Mouse (Mus musculus) hindbrain, postnatal 0 days (tissue): ENCODE measurements around the gene Slc25a34. TPM values are rescaled to one million over a fixed set of nuclear protein-coding genes. Genes with fewer than 3 reads are reported as not detected.

Experiments
- ATAC-seq: fragments of 200-750 bp; cut with Nextera tagmentation; 2 replicates; pipeline ENCODE4 v1.8.0; 2017; ENCODE audit warnings: mild to moderate bottlenecking, moderate TSS enrichment, moderate library complexity
- DNase-seq: peaks from one replicate; pipeline ENCODE4 v3.0.0-alpha.2; 2015; ENCODE audit warnings: low spot score
- H3K27ac ChIP-seq: fragments of 300-500 bp; sonication (generic); 2 replicates; pipeline ENCODE4 v1.5.1; 2014; ENCODE audit warnings: mild to moderate bottlenecking
- H3K27me3 ChIP-seq: fragments of 300-500 bp; sonication (generic); 2 replicates; pipeline ENCODE4 v1.6.1; 2014; ENCODE audit warnings: low read length, mixed read lengths; ENCODE audit not compliant: insufficient read depth
- H3K36me3 ChIP-seq: fragments of 300-500 bp; sonication (generic); 2 replicates; pipeline ENCODE4 v1.6.1; 2014; ENCODE audit warnings: low read length, mixed read lengths; ENCODE audit not compliant: insufficient read depth
- H3K4me1 ChIP-seq: fragments of 300-500 bp; sonication (generic); 2 replicates; pipeline ENCODE4 v1.6.1; 2014; ENCODE audit warnings: antibody characterized with exemption, low read length, mixed read lengths; ENCODE audit not compliant: insufficient read depth
- H3K4me2 ChIP-seq: fragments of 300-500 bp; sonication (generic); 2 replicates; pipeline ENCODE4 v1.6.1; 2014; ENCODE audit warnings: low read depth, mild to moderate bottlenecking, low read length, moderate library complexity, mixed read lengths
- H3K4me3 ChIP-seq: fragments of 300-500 bp; sonication (generic); 2 replicates; pipeline ENCODE4 v1.5.1; 2014; ENCODE audit warnings: low read length
- H3K9ac ChIP-seq: fragments of 300-500 bp; sonication (generic); replicated peaks from 2 replicates; pipeline ENCODE4 v1.6.1; 2014; ENCODE audit warnings: mild to moderate bottlenecking, low read length, moderate library complexity, mixed read lengths
- H3K9me3 ChIP-seq: fragments of 300-500 bp; sonication (generic); 2 replicates; pipeline ENCODE4 v1.6.1; 2016; ENCODE audit warnings: low read length, mixed read lengths
- CTCF ChIP-seq: IDR thresholded peaks from 2 replicates; pipeline ENCODE4 v1.5.1; 2016; ENCODE audit warnings: antibody characterized with exemption, control low read depth, low read depth
- WGBS: fragments of 180-500 bp; shearing (Covaris S2); extraction: QIAGEN DNeasy Blood & Tissue Kit; methylation state at CpG from one replicate; pipeline ENCODE4 v1.1.7; 2014; 5-methylcytosine and 5-hydroxymethylcytosine counted together
- polyA plus RNA-seq: library from polyadenylated mRNA; unstranded; fragments of >200 nt; fragmentation: Nextera tagmentation; extraction: Ambion mirVana; gene quantifications from 2 replicates; pipeline ENCODE4 v1.2.1, GENCODE M21; 2015
- total RNA-seq: library from RNA; depleted of rRNA; stranded (reverse); fragments of >200 nt; gene quantifications from 2 replicates; pipeline ENCODE4 v1.2.3, GENCODE M21; 2014; rRNA removed

Gene Slc25a34
- total and polyA plus RNA-seq, 2 experiments from 2014 or later = 3.6 to 18.1 TPM

DNA sequence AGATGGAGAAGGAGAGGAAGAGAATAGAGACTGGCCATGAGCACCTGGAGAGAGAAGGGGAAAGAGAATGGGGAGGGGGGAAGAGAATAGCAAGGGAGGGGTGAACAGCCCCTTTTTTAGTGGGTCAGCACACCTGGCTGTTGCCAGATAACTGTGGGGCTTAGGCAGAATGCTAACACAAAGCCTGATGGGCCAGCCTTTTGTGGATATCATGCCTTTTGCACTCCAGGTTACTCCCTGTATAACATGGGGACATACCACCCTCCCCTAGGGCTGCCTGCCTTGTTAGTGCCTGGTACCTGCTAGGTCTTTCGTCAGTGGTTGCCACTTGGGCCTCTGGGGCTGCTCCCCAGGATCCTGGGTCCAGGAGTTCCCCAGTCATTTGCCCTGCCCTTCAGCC, 52.8 kb downstream of the Slc25a34 start:
- H3K9ac ChIP-seq = no peak overlapping the region
- H3K27ac ChIP-seq = no peak overlapping the region
- no peaks in the 10 kb centered on the region for H3K4me1 ChIP-seq
- TF ChIP-seq CTCF = no peak
- no peaks in the 10 kb centered on the region for H3K27me3 ChIP-seq
- DNase-seq = no peak
- H3K4me2 ChIP-seq = no peak overlapping the region
- H3K36me3 ChIP-seq = no peaks in the 10 kb centered on the region
- ATAC-seq = no peak
- WGBS = 91% methylated on average over 1 of the region's 1 CpGs
- no peaks in the 10 kb centered on the region for H3K9me3 ChIP-seq
- no peak overlapping the region for H3K4me3 ChIP-seq

DNA sequence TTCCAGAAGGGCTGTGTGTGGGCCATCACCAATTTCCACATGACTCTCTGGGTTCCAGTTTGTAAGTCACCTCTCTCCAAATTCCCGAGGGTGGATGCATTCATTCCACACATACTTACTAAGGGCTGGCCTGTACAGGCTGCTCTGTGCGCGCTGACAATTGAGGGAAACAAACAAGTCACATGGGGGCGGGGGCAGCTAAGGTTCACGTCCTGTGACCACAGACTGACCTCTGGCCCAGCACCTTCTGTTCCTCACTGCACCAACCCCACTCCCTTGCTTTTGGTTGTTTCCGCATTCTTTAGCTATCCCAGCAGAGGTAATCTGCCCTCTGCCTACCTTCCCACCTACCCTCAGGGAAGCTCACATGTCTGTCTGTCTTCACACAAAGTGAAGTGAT, 53.6 kb downstream of the Slc25a34 start:
- no peaks in the 10 kb centered on the region for H3K9me3 ChIP-seq
- no peak for TF ChIP-seq CTCF
- 73% methylated on average over 6 of the region's 6 CpGs for WGBS
- no peak overlapping the region for H3K27ac ChIP-seq
- no peak overlapping the region for H3K4me3 ChIP-seq
- ATAC-seq (no peak), DNase-seq (no peak)
- H3K4me2 ChIP-seq = no peak overlapping the region
- no peaks in the 10 kb centered on the region for H3K27me3 ChIP-seq
- no peak overlapping the region for H3K9ac ChIP-seq
- no peaks in the 10 kb centered on the region for H3K36me3 ChIP-seq
- no peaks in the 10 kb centered on the region for H3K4me1 ChIP-seq

DNA sequence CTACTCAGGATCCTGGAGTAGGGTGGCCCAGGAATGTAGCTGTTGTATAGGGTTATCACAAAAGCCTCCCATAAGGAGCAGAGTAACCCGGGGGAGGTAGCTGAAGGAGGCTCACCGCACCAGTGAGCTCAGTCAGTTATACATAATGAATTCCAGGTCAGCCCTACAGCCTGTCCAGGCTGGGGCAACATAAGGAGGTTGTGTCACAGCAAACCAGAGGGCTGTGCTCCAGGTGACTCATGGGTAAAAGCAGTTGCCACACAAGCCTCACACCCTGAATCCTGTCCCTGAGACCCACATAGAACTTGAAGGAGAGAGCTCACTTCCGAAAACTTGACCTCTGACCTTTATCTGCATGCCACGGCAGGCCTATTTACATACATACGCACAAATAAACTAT, 54.7 kb downstream of the Slc25a34 start:
- DNase-seq = no peak
- no peak for TF ChIP-seq CTCF
- no peaks in the 10 kb centered on the region for H3K36me3 ChIP-seq
- no peaks in the 10 kb centered on the region for H3K27me3 ChIP-seq
- H3K9ac ChIP-seq = no peak overlapping the region
- no peak overlapping the region for H3K4me2 ChIP-seq
- no peak overlapping the region for H3K4me3 ChIP-seq
- H3K27ac ChIP-seq = no peak overlapping the region
- no peak for ATAC-seq
- no peaks in the 10 kb centered on the region for H3K4me1 ChIP-seq
- no peaks in the 10 kb centered on the region for H3K9me3 ChIP-seq
- 84% methylated on average over 5 of the region's 5 CpGs for WGBS

Other genes starting within 250 kb of the Slc25a34 start
- gene Clcnka, start 225.1 kb downstream of the Slc25a34 start, total RNA-seq = 1.1 and 1.2 TPM in 2 replicates
- 0.95 and 0.98 TPM in 2 replicates for gene Clcnka, start 225.1 kb downstream of the Slc25a34 start, polyA plus RNA-seq
- gene Clcnkb, start 207.8 kb downstream of the Slc25a34 start, total RNA-seq = 5.0 TPM in 1 of 2 replicates, not detected in the other
- 0.19 and 0.38 TPM in 2 replicates for gene Clcnkb, start 207.8 kb downstream of the Slc25a34 start, polyA plus RNA-seq
- 0.32 TPM in 1 of 2 replicates, not detected in the other for gene Hspb7, start 203.0 kb downstream of the Slc25a34 start, total RNA-seq
- gene Hspb7, start 203.0 kb downstream of the Slc25a34 start, polyA plus RNA-seq = 0.06 and 0.08 TPM in 2 replicates
- gene Srarp, start 187.7 kb downstream of the Slc25a34 start, total RNA-seq = 5.8 and 9.9 TPM in 2 replicates
- 0.33 and 0.54 TPM in 2 replicates for gene Srarp, start 187.7 kb downstream of the Slc25a34 start, polyA plus RNA-seq
- gene Zbtb17, start 179.2 kb downstream of the Slc25a34 start, total RNA-seq = 34.8 and 36.2 TPM in 2 replicates
- 28.2 and 28.8 TPM in 2 replicates for gene Zbtb17, start 179.2 kb downstream of the Slc25a34 start, polyA plus RNA-seq
- gene Spen, start 85.2 kb downstream of the Slc25a34 start, total RNA-seq = 16.9 and 17.4 TPM in 2 replicates
- gene Spen, start 85.2 kb downstream of the Slc25a34 start, polyA plus RNA-seq = 11.0 and 13.0 TPM in 2 replicates
- 22.5 and 26.7 TPM in 2 replicates for gene Fblim1, start 17.7 kb downstream of the Slc25a34 start, total RNA-seq
- gene Fblim1, start 17.7 kb downstream of the Slc25a34 start, polyA plus RNA-seq = 21.7 and 25.6 TPM in 2 replicates
- gene Tmem82, start 5.2 kb downstream of the Slc25a34 start, total RNA-seq = 1.3 and 1.6 TPM in 2 replicates
- 1.3 and 1.5 TPM in 2 replicates for gene Tmem82, start 5.2 kb downstream of the Slc25a34 start, polyA plus RNA-seq
- 45.8 and 47.6 TPM in 2 replicates for gene Plekhm2, start 41.1 kb upstream of the Slc25a34 start, total RNA-seq
- 6.1 and 6.4 TPM in 2 replicates for gene Plekhm2, start 41.1 kb upstream of the Slc25a34 start, polyA plus RNA-seq
- 3.0 and 13.6 TPM in 2 replicates for gene Rsc1a1, start 61.8 kb upstream of the Slc25a34 start, total RNA-seq
- gene Rsc1a1, start 61.8 kb upstream of the Slc25a34 start, polyA plus RNA-seq = 0.32 TPM in 1 of 2 replicates, not detected in the other
- gene Ddi2, start 99.6 kb upstream of the Slc25a34 start, total RNA-seq = 20.9 and 31.5 TPM in 2 replicates
- gene Ddi2, start 99.6 kb upstream of the Slc25a34 start, polyA plus RNA-seq = 12.1 and 12.5 TPM in 2 replicates
- 0.72 TPM in 1 of 2 replicates, not detected in the other for gene Agmat, start 122.9 kb upstream of the Slc25a34 start, total RNA-seq
- gene Agmat, start 122.9 kb upstream of the Slc25a34 start, polyA plus RNA-seq = 0.60 and 0.62 TPM in 2 replicates
- gene Dnajc16, start 167.1 kb upstream of the Slc25a34 start, total RNA-seq = 17.5 and 21.0 TPM in 2 replicates
- gene Dnajc16, start 167.1 kb upstream of the Slc25a34 start, polyA plus RNA-seq = 6.1 and 6.8 TPM in 2 replicates
- 25.9 and 29.1 TPM in 2 replicates for gene Casp9, start 169.8 kb upstream of the Slc25a34 start, total RNA-seq
- gene Casp9, start 169.8 kb upstream of the Slc25a34 start, polyA plus RNA-seq = 17.9 and 20.3 TPM in 2 replicates
- gene Cela2a, start 202.3 kb upstream of the Slc25a34 start, total RNA-seq = not detected in 2 replicates
- 0.23 and 0.26 TPM in 2 replicates for gene Cela2a, start 202.3 kb upstream of the Slc25a34 start, polyA plus RNA-seq
- gene Ctrc, start 222.5 kb upstream of the Slc25a34 start, total RNA-seq = not detected in 2 replicates
- gene Ctrc, start 222.5 kb upstream of the Slc25a34 start, polyA plus RNA-seq = not detected in 2 replicates